Mouse (Mus musculus) gastrocnemius, adult 2 months (tissue): ENCODE measurements at regions not wholly inside any gene's neighbourhood (a gene's known extent, or its start where the extent isn't known, plus 50 kb on each side); places are given as distances from the start of the nearest gene placed in this dataset.

Experiments
- DNase-seq: peaks from one replicate; pipeline ENCODE4 v3.0.0; 2022
- H3K27ac ChIP-seq: fragments of 200-600 bp; 2 replicates; pipeline ENCODE4 v1.8.1; 2022; ENCODE audit warnings: mild to moderate bottlenecking
- H3K4me3 ChIP-seq: fragments of 200-600 bp; 2 replicates; pipeline ENCODE4 v1.8.1; 2022; ENCODE audit warnings: mild to moderate bottlenecking, moderate library complexity
- CTCF ChIP-seq: fragments of 200-600 bp; IDR thresholded peaks from 2 replicates; pipeline ENCODE4 v1.8.1; 2022; ENCODE audit warnings: antibody characterized with exemption, mild to moderate bottlenecking, moderate library complexity
- intact Hi-C: fragments of 180-260 bp; cut with DNase I; formaldehyde crosslinking; loops from one replicate; pipeline ENCODE4 v1.15.1; 2025

- DNase-seq, result no peak
- H3K4me3 ChIP-seq, result no peak overlapping the region
- no peak for TF ChIP-seq CTCF
- H3K27ac ChIP-seq, result no peak overlapping the region
- intact Hi-C loops, result no loop called here
These were observed 185.1 kb upstream of the Vegfc start for GRCm38 (mm10) chr8:53892205-53892710.

- intact Hi-C loops, result no loop called here
- TF ChIP-seq CTCF, result no peak
- Histone ChIP-seq H3K27ac (no peak overlapping the region), H3K4me3 (no peak overlapping the region)
- no peak for DNase-seq
These were observed 184.6 kb upstream of the Vegfc start for GRCm38 (mm10) chr8:53892770-53893169.

- Histone ChIP-seq H3K4me3 (no peak overlapping the region), H3K27ac (no peak overlapping the region)
- DNase-seq, result no peak
- TF ChIP-seq CTCF, result no peak
- intact Hi-C loops, result no loop called here
These were observed 155.1 kb upstream of the Vegfc start for GRCm38 (mm10) chr8:53922343-53922742.

GRCm38 (mm10) chr8:53930685-53931084, 146.7 kb upstream of the Vegfc start:
- H3K4me3 ChIP-seq, result no peak overlapping the region
- TF ChIP-seq CTCF, result no peak
- DNase-seq, result no peak
- H3K27ac ChIP-seq, result no peak overlapping the region
- intact Hi-C loops, result no loop called here

- no peak overlapping the region for H3K27ac ChIP-seq
- intact Hi-C loops, result no loop called here
- DNase-seq, result no peak
- TF ChIP-seq CTCF, result no peak
- H3K4me3 ChIP-seq, result no peak overlapping the region
These were observed 139.0 kb upstream of the Vegfc start for GRCm38 (mm10) chr8:53938392-53938791.

GRCm38 (mm10) chr8:53939519-53939918, 137.9 kb upstream of the Vegfc start:
- H3K4me3 ChIP-seq, result no peak overlapping the region
- DNase-seq, result no peak
- no peak overlapping the region for H3K27ac ChIP-seq
- TF ChIP-seq CTCF, result no peak
- intact Hi-C loops, result no loop called here

GRCm38 (mm10) chr8:53941144-53941543, 136.3 kb upstream of the Vegfc start:
- no peak for TF ChIP-seq CTCF

GRCm38 (mm10) chr8:53945561-53945960, 131.8 kb upstream of the Vegfc start:
- H3K27ac ChIP-seq, result no peak overlapping the region
- no peak overlapping the region for H3K4me3 ChIP-seq
- DNase-seq, result no peak
- intact Hi-C loops, result no loop called here
- no peak for TF ChIP-seq CTCF

More at GRCm38 (mm10) chr8:53941144-53941543, 136.3 kb upstream of the Vegfc start:
- Histone ChIP-seq H3K4me3 (no peak overlapping the region), H3K27ac (no peak overlapping the region)
- intact Hi-C loops, result loop anchor here (1.0 kb wide), 1 partner anchor 23 kb away; no protein-coding TSS in a partner anchor
- no peak for DNase-seq

- no peak overlapping the region for H3K27ac ChIP-seq
- intact Hi-C loops, result no loop called here
- DNase-seq, result no peak
- no peak for TF ChIP-seq CTCF
- no peak overlapping the region for H3K4me3 ChIP-seq
These were observed 130.0 kb upstream of the Vegfc start for GRCm38 (mm10) chr8:53947384-53947783.

GRCm38 (mm10) chr8:53954476-53955158, 122.8 kb upstream of the Vegfc start:
- Histone ChIP-seq H3K27ac (no peak overlapping the region), H3K4me3 (no peak overlapping the region)
- intact Hi-C loops, result no loop called here
- no peak for TF ChIP-seq CTCF
- no peak for DNase-seq

- intact Hi-C loops, result no loop called here
- DNase-seq, result no peak
- TF ChIP-seq CTCF, result no peak
- H3K27ac ChIP-seq, result no peak overlapping the region
- no peak overlapping the region for H3K4me3 ChIP-seq
These were observed 121.3 kb upstream of the Vegfc start for GRCm38 (mm10) chr8:53956148-53956547.

- no peak for DNase-seq
- intact Hi-C loops, result no loop called here
- no peak for TF ChIP-seq CTCF
- H3K4me3 ChIP-seq, result no peak overlapping the region
- H3K27ac ChIP-seq, result no peak overlapping the region
These were observed 118.9 kb upstream of the Vegfc start for GRCm38 (mm10) chr8:53958548-53958947.

- DNase-seq, result no peak
- Histone ChIP-seq H3K4me3 (no peak overlapping the region), H3K27ac (no peak overlapping the region)
- TF ChIP-seq CTCF, result no peak
- intact Hi-C loops, result no loop called here
These were observed 114.4 kb upstream of the Vegfc start for GRCm38 (mm10) chr8:53962993-53963392.

- no peak for DNase-seq
- H3K27ac ChIP-seq, result no peak overlapping the region
- no peak overlapping the region for H3K4me3 ChIP-seq
- intact Hi-C loops, result no loop called here
- TF ChIP-seq CTCF, result no peak
These were observed 93.1 kb upstream of the Vegfc start for GRCm38 (mm10) chr8:53984296-53984695.
